Mouse (Mus musculus): ENCODE data around the gene Hivep3.

DNA sequence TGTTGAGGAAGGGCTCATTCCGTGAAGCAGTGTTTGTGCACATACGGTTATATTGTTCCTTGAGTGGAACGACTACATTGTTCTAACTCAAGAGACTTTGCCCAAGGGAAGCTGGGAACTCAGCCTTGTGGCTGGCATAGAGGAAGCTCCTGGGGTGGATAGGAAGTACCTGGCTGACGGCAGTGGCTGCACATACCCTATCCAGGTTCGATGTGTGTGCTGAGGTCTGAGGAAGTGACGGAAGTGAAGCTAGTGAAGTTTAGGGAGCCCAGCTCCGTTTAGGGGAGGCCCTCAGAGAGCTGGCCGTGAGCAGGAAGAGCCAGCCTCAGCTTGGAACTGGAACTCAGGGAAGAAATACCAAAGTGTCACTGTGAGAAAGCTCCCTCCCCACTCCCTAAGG is 374.2 kb downstream of the Hivep3 start:
- TF ChIP-seq CTCF (IDR thresholded peaks at IDR 0.05 in 2 of 3, conservative IDR thresholded peaks at IDR 0.05 in 1 of 3; ENCODE audit: control insufficient read depth in 1 of 3, insufficient read depth in 1 of 3, low read depth in 2 of 3, low read length in 3 of 3, poor library complexity in 1 of 3, severe bottlenecking in 1 of 3): no peak
- no peak for TF ChIP-seq POLR2A (IDR thresholded peaks at IDR 0.05; ENCODE audit: control insufficient read depth in 1 of 2, insufficient read depth in 1 of 2, low read depth in 1 of 2, low read length in 2 of 2, poor library complexity in 1 of 2)
- no peak for TF ChIP-seq MAFK (IDR thresholded peaks at IDR 0.05; ENCODE audit: borderline replicate concordance, low read depth, low read length)
- no peak for TF ChIP-seq USF1 (IDR thresholded peaks at IDR 0.05; ENCODE audit: low read depth, low read length)
- TF ChIP-seq GATA1 (IDR thresholded peaks at IDR 0.05; ENCODE audit: low read depth, low read length): no peak
- TF ChIP-seq ZMIZ1 (IDR thresholded peaks at IDR 0.05; ENCODE audit: low read depth, low read length): no peak
- TF ChIP-seq BHLHE40 (IDR thresholded peaks at IDR 0.05; ENCODE audit: borderline replicate concordance, low read depth, low read length): no peak
- TF ChIP-seq MAX (IDR thresholded peaks at IDR 0.05; ENCODE audit: low read length): no peak

Measured in MEL (cell line).